Mouse (Mus musculus) layer of hippocampus, adult 2 months (tissue): ENCODE measurements around the gene Olfr486. TPM values are rescaled to one million over a fixed set of nuclear protein-coding genes. Genes with fewer than 3 reads are reported as not detected.
"Not testable (repeated sequence)": the region's sequence is repeated elsewhere in the genome, so short reads cannot be mapped to it uniquely, and the experiment has no call there.

ENCODE experiments used
- DNase-seq, 2 experiments: peaks; one replicate each; pipeline ENCODE4 v3.0.0; 2022; ENCODE audit warnings: low spot score in 2 of 2
- H3K27ac ChIP-seq: fragments of 200-600 bp; 2 replicates; pipeline ENCODE4 v1.8.1; 2022
- H3K4me3 ChIP-seq: fragments of 200-600 bp; 2 replicates; pipeline ENCODE4 v1.8.1; 2022; ENCODE audit warnings: mild to moderate bottlenecking
- CTCF ChIP-seq: fragments of 200-600 bp; conservative IDR thresholded peaks from 2 replicates; pipeline ENCODE4 v1.8.1; 2022; ENCODE audit warnings: antibody characterized with exemption, mild to moderate bottlenecking, moderate library complexity
- long read RNA-seq, 2 experiments: library from polyadenylated mRNA; stranded (forward); transcript quantifications; one replicate each; pipeline ENCODE4 v2.0.0; 2021; ENCODE audit warnings: borderline mapping rate in 2 of 2
- total RNA-seq, 2 experiments: library from RNA; stranded (reverse); gene quantifications; 2 replicates each; pipeline ENCODE4 v1.2.3; 2021

Olfr486 gene
- total RNA-seq, result not detected
- long read RNA-seq, experiment 1, result 0 reads
- long read RNA-seq, experiment 2, result 0 reads

- H3K4me3 ChIP-seq, DNase-seq, H3K27ac ChIP-seq: not testable (repeated sequence)
Measured at GRCm38 (mm10) chr7:108172642-108173041, at the start of gene Olfr486. Olfr486 (minus strand) TSS chr7:108172742.

- not testable (repeated sequence) for DNase-seq, H3K4me3 ChIP-seq, H3K27ac ChIP-seq
Measured at GRCm38 (mm10) chr7:108214536-108214935, 42.0 kb upstream of the Olfr486 start, which contains the start of gene Olfr487. Olfr487 (minus strand) TSS chr7:108214636.

- no peak for DNase-seq
- Histone ChIP-seq H3K4me3 (no peak overlapping the region), H3K27ac (no peak overlapping the region)
- no peak for TF ChIP-seq CTCF
Measured at GRCm38 (mm10) chr7:108196938-108197337, 24.4 kb upstream of the Olfr486 start.

- not testable (repeated sequence) for H3K4me3 ChIP-seq, DNase-seq
Measured at GRCm38 (mm10) chr7:108196337-108196736, 23.8 kb upstream of the Olfr486 start.

GRCm38 (mm10) chr7:108192714-108193113, 20.2 kb upstream of the Olfr486 start:
- DNase-seq, H3K4me3 ChIP-seq, H3K27ac ChIP-seq: not testable (repeated sequence)

More at GRCm38 (mm10) chr7:108196337-108196736, 23.8 kb upstream of the Olfr486 start:
- not testable (repeated sequence) for H3K27ac ChIP-seq

GRCm38 (mm10) chr7:108191196-108191595, 18.7 kb upstream of the Olfr486 start:
- H3K27ac ChIP-seq, H3K4me3 ChIP-seq, DNase-seq: not testable (repeated sequence)

GRCm38 (mm10) chr7:108185237-108185636, 12.7 kb upstream of the Olfr486 start:
- not testable (repeated sequence) for H3K27ac ChIP-seq, H3K4me3 ChIP-seq, DNase-seq

GRCm38 (mm10) chr7:108184401-108184800, 11.9 kb upstream of the Olfr486 start:
- not testable (repeated sequence) for H3K4me3 ChIP-seq, H3K27ac ChIP-seq, DNase-seq

- no peak for TF ChIP-seq CTCF
- DNase-seq, result no peak
- Histone ChIP-seq H3K27ac (no peak within 1 kb of the TSS), H3K4me3 (no peak within 1 kb of the TSS)
Measured at GRCm38 (mm10) chr7:108159771-108160170, 12.8 kb downstream of the Olfr486 start, which contains the start of gene Olfr485. Olfr485 (minus strand) TSS chr7:108159871.

GRCm38 (mm10) chr7:108127349-108127748, 45.2 kb downstream of the Olfr486 start, which contains the start of gene Olfr484:
Olfr484 (minus strand) TSS chr7:108127449.
- H3K4me3 ChIP-seq, result no peak within 1 kb of the TSS
- no peak for TF ChIP-seq CTCF
- no peak for DNase-seq
- H3K27ac ChIP-seq, result no peak within 1 kb of the TSS

Other genes with a start within 250 kb of the Olfr486 start
- not detected for gene Olfr473, start 242.3 kb downstream of the Olfr486 start, total RNA-seq
- not detected for gene Olfr474, start 218.1 kb downstream of the Olfr486 start, total RNA-seq
- not detected for gene Olfr476, start 207.9 kb downstream of the Olfr486 start, total RNA-seq
- gene Olfr477, start 186.0 kb downstream of the Olfr486 start, total RNA-seq, result not detected
- gene Olfr478, start 138.8 kb downstream of the Olfr486 start, total RNA-seq, result not detected
- not detected for gene Olfr479, start 122.0 kb downstream of the Olfr486 start, total RNA-seq
- not detected for gene Olfr480, start 105.4 kb downstream of the Olfr486 start, total RNA-seq
- not detected for gene Olfr481, start 92.9 kb downstream of the Olfr486 start, total RNA-seq
- gene Olfr482, start 75.2 kb downstream of the Olfr486 start, total RNA-seq, result 1 to 10 TPM; 2.2 TPM
- gene Olfr483, start 71.9 kb downstream of the Olfr486 start, total RNA-seq, result not detected
- gene Olfr484, start 45.3 kb downstream of the Olfr486 start, total RNA-seq, result not detected
- not detected for gene Olfr485, start 12.9 kb downstream of the Olfr486 start, total RNA-seq
- gene Olfr487, start 41.9 kb upstream of the Olfr486 start, total RNA-seq, result not detected
- gene Olfr488, start 85.6 kb upstream of the Olfr486 start, total RNA-seq, result not detected
- not detected for gene Olfr490, start 116.2 kb upstream of the Olfr486 start, total RNA-seq
- not detected for gene Olfr491, start 140.7 kb upstream of the Olfr486 start, total RNA-seq
- not detected for gene Olfr492, start 150.9 kb upstream of the Olfr486 start, total RNA-seq
- gene Olfr493, start 174.2 kb upstream of the Olfr486 start, total RNA-seq, result not detected
- gene Olfr494, start 192.6 kb upstream of the Olfr486 start, total RNA-seq, result not detected
- not detected for gene Olfr495, start 220.4 kb upstream of the Olfr486 start, total RNA-seq
- gene Olfr497, start 247.7 kb upstream of the Olfr486 start, total RNA-seq, result not detected